Mouse (Mus musculus): ENCODE results near the gene Hmgn2.
"Not testable (repeated sequence)": the region's sequence is repeated elsewhere in the genome, so short reads cannot be mapped to it uniquely, and the experiment has no call there.

Hmgn2 gene

GRCm38 (mm10) chr4:133918093-133918825 is 50.2 kb downstream of the Hmgn2 start:
- DNase-seq = not testable (repeated sequence)

Data from spleen, adult 18-20 months (tissue).